Mouse (Mus musculus): ENCODE measurements around the gene Prdm16. TPM values are rescaled to one million over a fixed set of nuclear protein-coding genes. Genes with fewer than 3 reads are reported as not detected.
A peak's percentile ranks its signal among the peaks of the same experiment; 100 is the strongest.

Gene Prdm16
- total RNA-seq, 2 experiments from 2014 or later = 9.8 to 13.5 TPM

GRCm38 (mm10) chr4:154426901-154427300, 209.8 kb downstream of the Prdm16 start:
- DNase-seq (ENCODE audit: low spot score in 2 of 2) = no peak

- DNase-seq (ENCODE audit: low spot score in 2 of 2) = no peak
Observed at GRCm38 (mm10) chr4:154425284-154425683, 211.4 kb downstream of the Prdm16 start.

- peak in 1 of 2 experiments; percentile 45 for DNase-seq (ENCODE audit: low spot score in 2 of 2)
Observed at GRCm38 (mm10) chr4:154424681-154425080, 212.0 kb downstream of the Prdm16 start.

- DNase-seq (ENCODE audit: low spot score in 2 of 2) = no peak
Observed at GRCm38 (mm10) chr4:154422431-154422913, 214.2 kb downstream of the Prdm16 start.

- no peak for DNase-seq (ENCODE audit: low spot score in 2 of 2)
Observed at GRCm38 (mm10) chr4:154420749-154421148, 215.9 kb downstream of the Prdm16 start.

GRCm38 (mm10) chr4:154419766-154420165, 216.9 kb downstream of the Prdm16 start:
- DNase-seq (ENCODE audit: low spot score in 2 of 2) = no peak

GRCm38 (mm10) chr4:154418993-154419392, 217.7 kb downstream of the Prdm16 start:
- no peak for DNase-seq (ENCODE audit: low spot score in 2 of 2)

- DNase-seq (ENCODE audit: low spot score in 2 of 2) = no peak
Observed at GRCm38 (mm10) chr4:154418327-154418744, 218.3 kb downstream of the Prdm16 start.

GRCm38 (mm10) chr4:154416728-154417127, 219.9 kb downstream of the Prdm16 start:
- no peak for DNase-seq (ENCODE audit: low spot score in 2 of 2)

GRCm38 (mm10) chr4:154414885-154415284, 221.8 kb downstream of the Prdm16 start:
- no peak for DNase-seq (ENCODE audit: low spot score in 2 of 2)

- no peak for DNase-seq (ENCODE audit: low spot score in 2 of 2)
Observed at GRCm38 (mm10) chr4:154410559-154410958, 226.1 kb downstream of the Prdm16 start.

GRCm38 (mm10) chr4:154409841-154410240, 226.8 kb downstream of the Prdm16 start:
- no peak for DNase-seq (ENCODE audit: low spot score in 2 of 2)

- DNase-seq (ENCODE audit: low spot score in 2 of 2) = no peak
Observed at GRCm38 (mm10) chr4:154409237-154409721, 227.4 kb downstream of the Prdm16 start.

GRCm38 (mm10) chr4:154402948-154403347, 233.7 kb downstream of the Prdm16 start:
- no peak for DNase-seq (ENCODE audit: low spot score in 2 of 2)

- DNase-seq (ENCODE audit: low spot score in 2 of 2) = no peak
Observed at GRCm38 (mm10) chr4:154401982-154402932, 234.4 kb downstream of the Prdm16 start.

GRCm38 (mm10) chr4:154401379-154401778, 235.3 kb downstream of the Prdm16 start:
- DNase-seq (ENCODE audit: low spot score in 2 of 2) = no peak

GRCm38 (mm10) chr4:154400256-154401171, 236.2 kb downstream of the Prdm16 start:
- DNase-seq (ENCODE audit: low spot score in 2 of 2) = no peak

- DNase-seq (ENCODE audit: low spot score in 2 of 2) = no peak
Observed at GRCm38 (mm10) chr4:154399634-154400033, 237.0 kb downstream of the Prdm16 start.

GRCm38 (mm10) chr4:154396652-154397301, 239.9 kb downstream of the Prdm16 start:
- peak; percentile 34 to 47 for DNase-seq (ENCODE audit: low spot score in 2 of 2)

- DNase-seq (ENCODE audit: low spot score in 2 of 2) = peak; percentile 55 to 57
Observed at GRCm38 (mm10) chr4:154394123-154394722, 242.4 kb downstream of the Prdm16 start.
